Mouse (Mus musculus) kidney, adult 2 months (tissue): ENCODE results near the gene Cdon.

Experiments
- CTCF ChIP-seq: fragments of 200-500 bp; conservative IDR thresholded peaks from 2 replicates; pipeline ENCODE4 v1.5.1; 2011; ENCODE audit warnings: low read depth, mild to moderate bottlenecking, control low read depth, low read length, moderate library complexity, mixed read lengths; ENCODE audit not compliant: insufficient read depth, insufficient read length
- POLR2A ChIP-seq: fragments of 200-500 bp; IDR thresholded peaks from one replicate; pipeline ENCODE4 v1.6.1; 2011; ENCODE audit warnings: low read depth, low read length, control low read depth

DNA sequence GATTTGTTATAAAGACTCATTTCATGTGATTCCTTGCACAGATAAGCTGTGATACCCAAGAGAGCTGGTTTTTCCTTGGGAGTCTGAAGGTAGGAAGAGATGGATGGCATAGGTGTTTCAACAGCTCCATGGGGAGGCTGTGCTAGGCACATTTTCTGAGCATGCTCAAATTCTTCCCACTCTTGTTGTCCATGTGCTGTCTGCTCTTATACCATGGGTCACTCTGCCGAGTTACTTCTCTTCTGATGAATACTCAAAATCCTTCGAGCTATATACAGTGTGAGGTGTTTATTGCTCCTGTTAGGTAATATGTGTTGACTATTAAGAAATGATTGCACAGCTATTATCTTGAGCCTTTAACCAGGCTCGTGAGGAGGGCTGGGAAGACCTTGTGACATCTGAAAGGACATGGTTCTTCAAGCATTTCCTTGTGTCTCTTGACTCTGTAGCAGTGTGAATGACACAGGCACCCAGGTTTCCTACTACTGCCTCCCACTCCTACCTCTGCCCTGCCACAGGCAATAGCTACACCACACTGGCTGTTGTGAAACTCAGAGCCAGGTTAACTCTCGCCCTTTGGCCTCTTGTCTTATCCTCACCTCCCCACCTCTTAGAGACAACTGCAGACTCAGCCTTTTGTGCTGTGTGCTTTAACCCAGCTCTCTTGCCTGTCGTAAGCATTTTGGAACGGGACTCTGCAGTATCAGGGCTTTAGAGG is 99.9 kb downstream of the Cdon start:
- TF ChIP-seq CTCF, result no peak
- no peak for TF ChIP-seq POLR2A
